Mouse (Mus musculus) kidney, postnatal 0 days (tissue): Measurements from ENCODE around the gene Dclk1. TPM values are rescaled to one million over a fixed set of nuclear protein-coding genes. Genes with fewer than 3 reads are reported as not detected.

Experiments
- ATAC-seq: fragments of 200-750 bp; cut with Nextera tagmentation; replicated peaks from 2 replicates; pipeline ENCODE4 v1.8.0; 2017; ENCODE audit warnings: low read depth, moderate number of reproducible peaks, moderate TSS enrichment, moderate library complexity; ENCODE audit not compliant: low FRiP score
- DNase-seq: peaks from one replicate; pipeline ENCODE4 v3.0.0-alpha.2; 2016; ENCODE audit warnings: low spot score
- H3K27ac ChIP-seq: fragments of 300-500 bp; sonication (generic); 2 replicates; pipeline ENCODE4 v1.5.1; 2014; ENCODE audit warnings: mild to moderate bottlenecking
- H3K27me3 ChIP-seq: fragments of 300-500 bp; sonication (generic); 2 replicates; pipeline ENCODE4 v1.6.1; 2014; ENCODE audit warnings: low read length, mixed read lengths; ENCODE audit not compliant: insufficient read depth
- H3K36me3 ChIP-seq: fragments of 300-500 bp; sonication (generic); 2 replicates; pipeline ENCODE4 v1.6.1; 2014; ENCODE audit warnings: low read length, mixed read lengths; ENCODE audit not compliant: insufficient read depth
- H3K4me1 ChIP-seq: fragments of 300-500 bp; sonication (generic); replicated peaks from 2 replicates; pipeline ENCODE4 v1.6.1; 2014; ENCODE audit warnings: antibody characterized with exemption, low read length, mixed read lengths; ENCODE audit not compliant: insufficient read depth
- H3K4me2 ChIP-seq: fragments of 300-500 bp; sonication (generic); 2 replicates; pipeline ENCODE4 v1.6.1; 2014; ENCODE audit warnings: mild to moderate bottlenecking, low read length, moderate library complexity, mixed read lengths
- H3K4me3 ChIP-seq: fragments of 300-500 bp; sonication (generic); replicated peaks from 2 replicates; pipeline ENCODE4 v1.5.1; 2014; ENCODE audit warnings: low read depth, low read length
- H3K9ac ChIP-seq: fragments of 300-500 bp; sonication (generic); 2 replicates; pipeline ENCODE4 v1.6.1; 2014; ENCODE audit warnings: low read depth, low read length
- H3K9me3 ChIP-seq: fragments of 300-500 bp; sonication (generic); replicated peaks from 2 replicates; pipeline ENCODE4 v1.6.1; 2016; ENCODE audit warnings: low read length, inconsistent platforms, mixed read lengths
- CTCF ChIP-seq: IDR thresholded peaks from 2 replicates; pipeline ENCODE4 v1.5.1; 2016; ENCODE audit warnings: antibody characterized with exemption, low read depth, mild to moderate bottlenecking, moderate library complexity
- WGBS: fragments of 180-500 bp; shearing (Covaris S2); extraction: QIAGEN DNeasy Blood & Tissue Kit; methylation state at CpG from one replicate; pipeline ENCODE4 v1.1.7; 2014; 5-methylcytosine and 5-hydroxymethylcytosine counted together
- polyA plus RNA-seq: library from polyadenylated mRNA; unstranded; fragments of >200 nt; fragmentation: Nextera tagmentation; extraction: Ambion mirVana; gene quantifications from 2 replicates; pipeline ENCODE4 v1.2.1, GENCODE M21; 2015

The Dclk1 gene
- polyA plus RNA-seq, 1 experiment from 2014 or later = 18.3 TPM

DNA sequence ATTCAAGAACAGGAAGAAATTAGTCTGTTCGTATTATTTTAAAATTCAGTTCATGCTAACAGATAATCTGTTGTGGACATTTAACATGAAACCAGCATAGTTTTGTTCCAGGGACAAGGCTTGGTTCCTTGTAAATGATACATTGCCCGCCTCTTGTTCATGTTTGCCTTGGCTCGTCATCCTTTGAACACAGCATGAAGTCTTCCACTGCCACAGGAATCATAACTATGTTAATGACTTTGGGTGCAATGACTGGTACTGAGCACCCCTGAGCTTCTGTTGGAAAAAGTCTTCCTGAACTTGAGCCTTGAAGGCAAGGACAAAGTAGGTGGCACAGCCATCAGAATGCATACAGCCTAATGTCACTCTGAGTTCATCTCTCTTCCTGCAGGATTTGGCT, 5.9 kb downstream of the Dclk1 start:
- Histone ChIP-seq H3K27me3 (no peaks in the 10 kb centered on the region), H3K9me3 (no peaks in the 10 kb centered on the region), H3K9ac (no peak overlapping the region), H3K27ac (no peak overlapping the region), H3K4me2 (no peak overlapping the region), H3K4me3 (no peak overlapping the region), H3K36me3 (no peaks in the 10 kb centered on the region; the same call in 1 of the 2 replicates), H3K4me1 (no peaks in the 10 kb centered on the region)
- 90% methylated on average over 3 of the region's 3 CpGs for WGBS
- no peak for ATAC-seq
- TF ChIP-seq CTCF = no peak
- no peak for DNase-seq

- no peak overlapping the region for H3K4me3 ChIP-seq
- 76% methylated on average over 6 of the region's 6 CpGs for WGBS
- no peak overlapping the region for H3K27ac ChIP-seq
- ATAC-seq (no peak), DNase-seq (no peak)
- no peaks in the 10 kb centered on the region for H3K9me3 ChIP-seq
- TF ChIP-seq CTCF = no peak
- no peaks in the 10 kb centered on the region for H3K4me1 ChIP-seq
- no peaks in the 10 kb centered on the region; the same call in 1 of the 2 replicates for H3K36me3 ChIP-seq
- no peak overlapping the region for H3K9ac ChIP-seq
- H3K27me3 ChIP-seq = no peaks in the 10 kb centered on the region
- no peak overlapping the region for H3K4me2 ChIP-seq
Measured at GRCm38 (mm10) chr3:55248508-55248907, 6.3 kb downstream of the Dclk1 start.

- WGBS = 73% methylated on average over 2 of the region's 2 CpGs
- no peak for DNase-seq
- H3K4me1 ChIP-seq = no peaks in the 10 kb centered on the region
Measured at GRCm38 (mm10) chr3:55250631-55251030, 8.5 kb downstream of the Dclk1 start.

DNA sequence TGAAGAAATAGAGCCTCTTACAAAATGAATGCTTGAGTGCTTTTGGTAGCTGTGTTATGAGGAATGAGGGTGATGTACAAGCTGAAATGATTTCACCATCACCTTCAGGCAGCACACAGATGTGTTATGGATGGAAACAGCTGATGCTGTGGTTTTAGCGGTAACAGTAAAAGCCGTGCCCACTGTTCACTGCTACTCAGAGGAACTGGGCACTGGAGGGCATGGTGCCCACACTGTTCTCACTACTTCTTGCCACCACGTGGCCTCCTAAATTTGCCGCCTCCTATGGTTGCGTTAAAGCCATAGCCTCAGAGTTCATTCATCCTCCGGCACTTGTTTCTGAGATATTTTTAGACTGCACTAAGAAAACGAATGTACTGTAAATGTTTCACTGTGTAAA, 18.0 kb downstream of the Dclk1 start:
- H3K27ac ChIP-seq = no peak overlapping the region
- no peak for DNase-seq
- no peaks in the 10 kb centered on the region for H3K27me3 ChIP-seq
- no peak overlapping the region for H3K4me2 ChIP-seq
- H3K4me3 ChIP-seq = no peak overlapping the region
- H3K9me3 ChIP-seq = no peaks in the 10 kb centered on the region
- 80% methylated on average over 7 of the region's 7 CpGs for WGBS
- ATAC-seq = no peak
- no peak for TF ChIP-seq CTCF
- H3K4me1 ChIP-seq = no peaks in the 10 kb centered on the region
- H3K9ac ChIP-seq = no peak overlapping the region
- H3K36me3 ChIP-seq = no peaks in the 10 kb centered on the region

More at GRCm38 (mm10) chr3:55250631-55251030, 8.5 kb downstream of the Dclk1 start:
- no peak for TF ChIP-seq CTCF
- no peak for ATAC-seq
- Histone ChIP-seq H3K36me3 (no peaks in the 10 kb centered on the region; the same call in 1 of the 2 replicates), H3K27ac (no peak overlapping the region), H3K9me3 (no peaks in the 10 kb centered on the region), H3K4me2 (no peak overlapping the region), H3K4me3 (no peak overlapping the region), H3K27me3 (no peaks in the 10 kb centered on the region), H3K9ac (no peak overlapping the region)

DNA sequence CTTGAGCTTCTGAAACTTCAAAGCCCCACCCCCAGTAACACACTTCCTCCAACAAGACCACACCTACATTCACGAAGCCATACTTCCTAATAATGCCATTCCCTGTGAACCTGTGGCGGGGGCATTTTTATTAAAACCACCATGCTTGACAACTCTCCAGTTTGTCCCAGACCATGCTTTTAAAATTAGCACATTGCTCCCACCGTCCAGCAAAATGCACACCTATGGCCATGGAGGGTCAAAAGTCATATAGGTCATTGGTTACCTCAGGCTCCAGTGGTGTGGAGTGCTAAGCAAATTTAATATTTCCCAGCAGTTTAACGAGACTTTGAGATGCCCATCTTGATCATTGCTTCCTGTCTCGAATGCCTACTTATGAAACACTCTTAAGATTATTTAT, 23.9 kb downstream of the Dclk1 start:
- no peak for DNase-seq
- H3K4me3 ChIP-seq = no peak overlapping the region
- ATAC-seq = no peak
- H3K4me2 ChIP-seq = no peak overlapping the region
- no peak overlapping the region for H3K27ac ChIP-seq
- TF ChIP-seq CTCF = no peak
- no peaks in the 10 kb centered on the region for H3K27me3 ChIP-seq
- WGBS = 88% methylated on average over 5 of the region's 5 CpGs
- H3K4me1 ChIP-seq = no peaks in the 10 kb centered on the region
- H3K9ac ChIP-seq = no peak overlapping the region
- H3K9me3 ChIP-seq = no peaks in the 10 kb centered on the region
- no peaks in the 10 kb centered on the region for H3K36me3 ChIP-seq

DNA sequence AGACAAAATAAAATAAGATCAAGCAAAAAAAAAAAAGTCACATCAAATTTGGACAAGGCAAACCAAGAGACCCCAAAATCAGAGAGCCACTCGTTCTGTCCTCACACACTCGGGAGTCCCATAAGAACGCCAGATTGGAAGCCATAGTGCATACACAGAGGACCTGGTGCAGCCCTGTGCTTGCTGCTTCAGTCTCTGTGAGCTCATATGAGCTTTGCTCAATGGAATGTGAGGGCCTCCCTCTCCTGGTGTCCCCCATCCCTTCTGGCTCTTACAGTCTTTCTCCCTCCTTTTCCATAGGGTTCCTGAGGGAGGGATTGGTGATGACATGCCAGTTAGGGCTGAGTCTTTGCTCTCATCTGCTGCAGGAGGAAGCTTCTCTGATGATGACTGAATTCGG, 27.6 kb downstream of the Dclk1 start:
- DNase-seq (no peak), ATAC-seq (no peak)
- H3K4me3 ChIP-seq = no peak overlapping the region
- 83% methylated on average over 4 of the region's 4 CpGs for WGBS
- no peak overlapping the region for H3K9ac ChIP-seq
- no peaks in the 10 kb centered on the region for H3K27me3 ChIP-seq
- no peaks in the 10 kb centered on the region for H3K9me3 ChIP-seq
- H3K4me1 ChIP-seq = no peaks in the 10 kb centered on the region
- no peak overlapping the region for H3K4me2 ChIP-seq
- H3K27ac ChIP-seq = no peak overlapping the region
- H3K36me3 ChIP-seq = no peaks in the 10 kb centered on the region
- TF ChIP-seq CTCF = no peak

DNA sequence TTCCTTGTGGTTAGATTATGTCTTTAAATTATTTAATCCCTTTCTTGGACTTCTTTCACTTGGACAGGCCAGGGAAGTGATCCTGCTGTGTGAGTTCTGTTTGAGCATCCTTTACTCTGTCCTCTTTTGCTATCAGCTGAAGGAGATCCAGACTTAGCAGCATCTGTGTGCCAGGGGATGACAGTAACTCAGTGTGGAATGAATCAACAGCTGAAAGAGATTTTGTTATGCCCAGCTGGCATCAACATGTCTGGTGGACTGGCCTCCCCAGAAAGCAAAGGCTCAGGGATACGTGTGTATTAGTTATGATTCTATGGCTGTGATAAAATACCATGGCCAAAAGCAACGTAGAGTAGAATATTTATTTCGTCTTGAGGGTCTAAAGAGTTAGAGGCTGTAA, 28.2 kb downstream of the Dclk1 start:
- Histone ChIP-seq H3K9ac (no peak overlapping the region), H3K4me3 (no peak overlapping the region), H3K9me3 (no peaks in the 10 kb centered on the region), H3K4me1 (no peaks in the 10 kb centered on the region), H3K36me3 (no peaks in the 10 kb centered on the region), H3K4me2 (no peak overlapping the region), H3K27ac (no peak overlapping the region), H3K27me3 (no peaks in the 10 kb centered on the region)
- no peak for DNase-seq
- 75% methylated on average over 3 of the region's 3 CpGs for WGBS
- ATAC-seq = no peak
- no peak for TF ChIP-seq CTCF
